Mouse (Mus musculus): ENCODE data around the gene Vnn3. TPM values are rescaled to one million over a fixed set of nuclear protein-coding genes. Genes with fewer than 3 reads are reported as not detected.

The Vnn3 gene
- polyA plus RNA-seq (2017; shearing (Covaris generic)) = 0.15 TPM

DNA sequence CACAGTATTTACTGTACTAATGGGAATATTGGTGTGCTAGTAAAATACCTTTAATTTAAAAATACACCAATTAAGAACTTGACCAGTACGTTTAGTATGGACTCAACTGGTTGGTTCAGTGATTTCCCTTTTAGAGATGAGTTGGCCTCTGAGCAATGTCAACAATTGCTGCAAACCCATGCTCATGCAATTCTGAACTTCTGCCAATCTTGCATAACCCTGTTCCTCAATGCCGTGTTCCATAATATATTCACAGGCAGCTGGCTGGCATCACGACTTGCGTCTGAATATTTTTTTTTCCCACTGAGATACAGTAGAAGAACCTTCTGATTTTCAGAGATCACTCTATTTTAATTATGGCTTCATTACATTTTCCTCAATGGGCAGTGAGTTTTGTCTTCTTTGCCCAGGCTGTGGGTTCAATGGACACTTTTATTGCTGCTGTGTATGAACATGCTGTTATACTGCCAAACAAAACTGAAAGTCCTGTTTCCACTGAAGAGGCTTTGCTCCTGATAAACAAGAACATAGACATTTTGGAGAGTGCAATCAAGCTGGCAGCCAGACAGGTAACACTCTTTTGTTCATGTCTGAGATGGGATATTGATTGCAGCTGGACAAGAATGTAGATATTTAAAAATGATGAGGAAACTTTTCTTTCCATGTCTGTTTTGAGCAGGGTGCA, at the start of gene Vnn3:
TSS of gene Vnn3 (plus strand) at position 235 of the 685 bp plus-strand sequence.

DNA sequence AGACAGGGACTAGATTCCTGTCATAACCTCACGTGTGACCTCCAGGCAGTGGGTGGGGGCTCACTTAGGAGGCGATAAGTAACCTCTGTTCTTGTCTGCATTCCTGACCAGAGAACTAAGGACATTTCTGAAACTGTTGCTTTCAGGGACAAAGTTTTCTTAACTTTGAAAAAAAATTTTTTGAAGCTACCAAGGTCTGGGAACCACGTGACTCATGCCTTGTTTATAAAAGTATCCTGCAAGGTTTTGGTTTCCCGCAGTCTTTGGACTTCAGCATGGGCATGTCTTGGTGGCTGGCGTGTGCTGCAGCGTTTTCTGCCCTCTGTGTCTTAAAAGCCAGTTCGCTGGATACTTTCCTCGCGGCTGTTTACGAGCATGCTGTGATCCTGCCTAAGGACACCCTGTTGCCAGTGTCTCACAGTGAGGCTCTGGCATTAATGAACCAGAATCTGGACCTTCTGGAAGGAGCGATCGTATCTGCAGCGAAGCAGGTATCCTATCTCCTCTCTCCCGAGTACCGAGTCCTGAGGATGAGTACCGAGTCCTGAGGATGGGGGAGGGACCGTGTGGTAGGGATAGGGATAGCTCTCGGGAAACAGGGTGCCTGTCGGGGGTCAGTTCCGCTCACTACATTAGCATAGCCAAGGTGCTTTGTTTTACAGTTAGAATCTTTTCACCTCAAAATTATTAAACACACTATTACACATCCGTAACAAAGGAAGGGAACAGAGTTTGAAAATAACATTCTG, 43.5 kb downstream of the Vnn3 start, which contains the start of gene Vnn1:
TSS of gene Vnn1 (plus strand) at position 88 of the 749 bp plus-strand sequence.

Other genes with a start within 250 kb of the Vnn3 start
- gene Rps12, start 64.2 kb upstream of the Vnn3 start, polyA plus RNA-seq (2017; shearing (Covaris generic)) = 62.2 TPM
- not detected for gene Slc18b1, start 54.5 kb upstream of the Vnn3 start, polyA plus RNA-seq (2017; shearing (Covaris generic))
- gene Vnn1, start 43.2 kb downstream of the Vnn3 start, polyA plus RNA-seq (2017; shearing (Covaris generic)) = not detected
- 0.25 TPM for gene Taar1, start 68.9 kb downstream of the Vnn3 start, polyA plus RNA-seq (2017; shearing (Covaris generic))
- not detected for gene Taar2, start 87.1 kb downstream of the Vnn3 start, polyA plus RNA-seq (2017; shearing (Covaris generic))
- not detected for gene Taar3, start 98.1 kb downstream of the Vnn3 start, polyA plus RNA-seq (2017; shearing (Covaris generic))
- gene Taar4, start 109.0 kb downstream of the Vnn3 start, polyA plus RNA-seq (2017; shearing (Covaris generic)) = not detected
- gene Taar5, start 119.2 kb downstream of the Vnn3 start, polyA plus RNA-seq (2017; shearing (Covaris generic)) = not detected
- gene Taar6, start 134.2 kb downstream of the Vnn3 start, polyA plus RNA-seq (2017; shearing (Covaris generic)) = not detected
- gene Taar7a, start 142.0 kb downstream of the Vnn3 start, polyA plus RNA-seq (2017; shearing (Covaris generic)) = not detected
- not detected for gene Taar7b, start 148.5 kb downstream of the Vnn3 start, polyA plus RNA-seq (2017; shearing (Covaris generic))
- not detected for gene Taar7d, start 175.8 kb downstream of the Vnn3 start, polyA plus RNA-seq (2017; shearing (Covaris generic))
- not detected for gene Taar7e, start 186.2 kb downstream of the Vnn3 start, polyA plus RNA-seq (2017; shearing (Covaris generic))
- gene Taar7f, start 198.0 kb downstream of the Vnn3 start, polyA plus RNA-seq (2017; shearing (Covaris generic)) = not detected
- not detected for gene Taar8a, start 225.0 kb downstream of the Vnn3 start, polyA plus RNA-seq (2017; shearing (Covaris generic))
- not detected for gene Taar8b, start 240.8 kb downstream of the Vnn3 start, polyA plus RNA-seq (2017; shearing (Covaris generic))

Measured in CD4-positive, CD25-positive, alpha-beta regulatory T cell, adult 9 weeks (primary cell).